8 mouse cellular contexts compared by ENCODE assay signal in the genomic region with DNA sequence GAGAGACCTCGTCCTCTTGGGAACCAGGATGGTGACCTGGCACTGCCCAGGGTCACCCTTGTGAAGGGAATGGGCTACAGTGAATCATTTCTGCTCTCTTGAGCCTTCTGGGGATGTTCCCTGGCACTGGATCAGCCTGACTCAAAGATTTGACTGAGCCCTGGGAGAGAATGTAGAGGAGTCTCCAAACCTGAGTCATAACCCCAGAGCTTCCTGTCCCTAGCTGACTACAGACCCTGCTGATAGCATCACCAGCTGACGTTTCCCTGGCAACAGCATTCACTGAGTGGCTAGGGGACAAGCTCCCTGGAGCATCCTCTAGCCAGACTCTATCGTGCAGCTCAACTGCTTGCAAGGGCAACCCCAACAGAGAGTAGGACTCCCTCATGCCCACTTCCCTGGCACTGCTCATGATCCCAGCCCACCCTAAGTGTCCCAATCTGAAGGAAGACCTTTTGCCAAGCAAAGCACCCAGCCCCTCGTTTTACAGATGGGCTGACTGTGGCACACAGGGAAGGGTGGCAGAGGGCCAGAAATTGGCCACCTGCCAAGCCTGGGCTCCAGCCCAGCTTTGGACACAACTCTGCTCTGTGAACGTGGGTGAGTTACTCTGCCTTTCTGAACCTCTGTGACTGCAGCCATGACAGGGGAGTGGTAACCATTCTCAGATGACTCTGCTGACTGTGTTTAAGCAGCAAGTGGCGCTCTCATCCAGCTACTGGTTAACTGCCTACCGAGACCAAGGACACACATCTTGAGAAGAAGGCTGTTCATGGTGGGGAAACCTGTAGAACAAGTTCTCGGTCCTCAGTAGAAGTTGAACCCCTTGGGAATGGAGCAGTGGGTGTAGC. TPM values are rescaled to one million over a fixed set of nuclear protein-coding genes. Genes with fewer than 3 reads are reported as not detected.
DNase-seq lines count a peak whose midpoint lies in the region; ATAC-seq and TF ChIP-seq lines count a peak whose summit lies in the region.

No protein-coding gene starts in this region.

- WGBS in forebrain, embryonic 13.5 days = 52% methylated on average over 8 of the region's 8 CpGs
- 61% methylated on average over 8 of the region's 8 CpGs for WGBS in forebrain, embryonic 12.5 days
- WGBS in kidney, postnatal 0 days = 55% methylated on average over 8 of the region's 8 CpGs
- WGBS in neural tube, embryonic 14.5 days = 50% methylated on average over 8 of the region's 8 CpGs

- no peak overlapping the region for H3K27ac ChIP-seq in forebrain, embryonic 13.5 days
- no peak overlapping the region for H3K27ac ChIP-seq in forebrain, embryonic 12.5 days
- no peak overlapping the region for H3K27ac ChIP-seq in kidney, postnatal 0 days
- H3K27ac ChIP-seq in neural tube, embryonic 14.5 days (ENCODE audit: low read depth, low read length) = no peak overlapping the region

- H3K27me3 ChIP-seq in forebrain, embryonic 13.5 days = no peaks in the 10 kb centered on the region
- peaks cover 11% of the 10 kb centered on the region; the same call in 1 of the 2 replicates for H3K27me3 ChIP-seq in forebrain, embryonic 12.5 days
- H3K27me3 ChIP-seq in kidney, postnatal 0 days (ENCODE audit: insufficient read depth, low read length) = no peaks in the 10 kb centered on the region
- no peaks in the 10 kb centered on the region for H3K27me3 ChIP-seq in neural tube, embryonic 14.5 days (ENCODE audit: control insufficient read depth, insufficient read depth, low read length)

- DNase-seq in urinary bladder, postnatal 25 days (ENCODE audit: low spot score) = peak; percentile 26
- DNase-seq in urinary bladder, postnatal 10 days (ENCODE audit: low spot score) = no peak
- DNase-seq in gastrocnemius, adult 8-10 months (ENCODE audit: low spot score in 2 of 2) = peak; percentile 39 to 53
- DNase-seq in kidney, postnatal 0 days (ENCODE audit: low spot score) = no peak
- no peak for DNase-seq in spleen, postnatal 4 days (ENCODE audit: low spot score in 2 of 2)

- no peaks in the 10 kb centered on the region for H3K9me3 ChIP-seq in forebrain, embryonic 13.5 days (replicated peaks)
- H3K9me3 ChIP-seq in forebrain, embryonic 12.5 days = no peaks in the 10 kb centered on the region
- no peaks in the 10 kb centered on the region for H3K9me3 ChIP-seq in kidney, postnatal 0 days (replicated peaks; ENCODE audit: low read length)
- no peaks in the 10 kb centered on the region for H3K9me3 ChIP-seq in neural tube, embryonic 14.5 days (ENCODE audit: control insufficient read depth, low read length)

- ATAC-seq in forebrain, embryonic 13.5 days = peak; percentile 30; the same call in 1 of the 2 replicates
- no peak for ATAC-seq in forebrain, embryonic 12.5 days (ENCODE audit: low FRiP score)
- ATAC-seq in kidney, postnatal 0 days (replicated peaks; ENCODE audit: low FRiP score, low read depth) = no peak; the same call in 1 of the 2 replicates
- peak; percentile 72 for ATAC-seq in neural tube, embryonic 14.5 days (ENCODE audit: low read depth)

- peak; percentile 30; the same call in 1 of the 2 replicates for TF ChIP-seq CTCF in kidney, postnatal 0 days (IDR thresholded peaks at IDR 0.05; ENCODE audit: low read depth)

- peaks cover 18% of the 10 kb centered on the region for H3K4me1 ChIP-seq in forebrain, embryonic 13.5 days
- peaks cover 20% of the 10 kb centered on the region for H3K4me1 ChIP-seq in forebrain, embryonic 12.5 days
- H3K4me1 ChIP-seq in kidney, postnatal 0 days (replicated peaks; ENCODE audit: insufficient read depth, low read length) = peaks cover 14% of the 10 kb centered on the region
- H3K4me1 ChIP-seq in neural tube, embryonic 14.5 days (ENCODE audit: control insufficient read depth, insufficient read depth, low read length) = 0 out of 2 replicates have a peak, but pooled peaks cover 3% of the 10 kb centered on the region

- H3K4me3 ChIP-seq in forebrain, embryonic 13.5 days = no peak overlapping the region
- H3K4me3 ChIP-seq in forebrain, embryonic 12.5 days (replicated peaks) = no peak overlapping the region
- H3K4me3 ChIP-seq in kidney, postnatal 0 days (replicated peaks; ENCODE audit: low read depth, low read length) = no peak overlapping the region
- H3K4me3 ChIP-seq in neural tube, embryonic 14.5 days (ENCODE audit: low read depth, low read length) = no peak overlapping the region

- no peak overlapping the region for H3K4me2 ChIP-seq in forebrain, embryonic 13.5 days
- no peak overlapping the region for H3K4me2 ChIP-seq in forebrain, embryonic 12.5 days
- no peak overlapping the region for H3K4me2 ChIP-seq in kidney, postnatal 0 days (ENCODE audit: low read length)
- H3K4me2 ChIP-seq in neural tube, embryonic 14.5 days (ENCODE audit: low read depth, low read length) = no peak overlapping the region

- no peak overlapping the region for H3K9ac ChIP-seq in forebrain, embryonic 13.5 days
- no peak overlapping the region for H3K9ac ChIP-seq in forebrain, embryonic 12.5 days
- no peak overlapping the region for H3K9ac ChIP-seq in kidney, postnatal 0 days (ENCODE audit: low read depth, low read length)
- no peak overlapping the region for H3K9ac ChIP-seq in neural tube, embryonic 14.5 days (replicated peaks; ENCODE audit: low read depth, low read length)

- H3K36me3 ChIP-seq in forebrain, embryonic 13.5 days (ENCODE audit: poor library complexity, severe bottlenecking) = no peaks in the 10 kb centered on the region
- H3K36me3 ChIP-seq in forebrain, embryonic 12.5 days (replicated peaks) = no peaks in the 10 kb centered on the region
- H3K36me3 ChIP-seq in kidney, postnatal 0 days (ENCODE audit: insufficient read depth, low read length) = no peaks in the 10 kb centered on the region
- no peaks in the 10 kb centered on the region for H3K36me3 ChIP-seq in neural tube, embryonic 14.5 days (ENCODE audit: control insufficient read depth, insufficient read depth, low read length)

RNA-seq across cellular contexts. Expression of a gene that starts 10.9 kb away (rescaled TPM):
- 2.0 and 2.4 TPM in 2 replicates for polyA plus RNA-seq in forebrain, embryonic 13.5 days (2015; fragmentation: Nextera tagmentation; extraction: Ambion mirVana)
- 2.4 and 3.7 TPM in 2 replicates for polyA plus RNA-seq in forebrain, embryonic 12.5 days (2016; fragmentation: Nextera tagmentation; extraction: Ambion mirVana)
- total RNA-seq in gastrocnemius, adult 8-10 months (2022) = 10 to 100 TPM; 33.6 to 41.0 (median 36.0) TPM
- 13.4 and 14.0 TPM in 2 replicates for polyA plus RNA-seq in kidney, postnatal 0 days (2015; fragmentation: Nextera tagmentation; extraction: Ambion mirVana)
- 2.1 and 2.2 TPM in 2 replicates for polyA plus RNA-seq in neural tube, embryonic 14.5 days (2014; fragmentation: Nextera tagmentation; extraction: Ambion mirVana)

RNA-seq across cellular contexts. Expression of a gene that starts 17.1 kb away (rescaled TPM):
- 6.2 and 7.3 TPM in 2 replicates for polyA plus RNA-seq in forebrain, embryonic 13.5 days (2015; fragmentation: Nextera tagmentation; extraction: Ambion mirVana)
- polyA plus RNA-seq in forebrain, embryonic 12.5 days (2016; fragmentation: Nextera tagmentation; extraction: Ambion mirVana) = 4.5 and 6.0 TPM in 2 replicates
- 10 to 100 TPM in 3 of 4 experiments, 1 to 10 TPM in 1; 5.1 to 61.2 (median 22.7) TPM for total RNA-seq in gastrocnemius, adult 8-10 months (2022)
- 26.2 and 30.5 TPM in 2 replicates for polyA plus RNA-seq in kidney, postnatal 0 days (2015; fragmentation: Nextera tagmentation; extraction: Ambion mirVana)
- 5.4 and 7.7 TPM in 2 replicates for polyA plus RNA-seq in neural tube, embryonic 14.5 days (2014; fragmentation: Nextera tagmentation; extraction: Ambion mirVana)

RNA-seq across cellular contexts. Expression of a gene that starts 47.0 kb away (rescaled TPM):
- 14.4 and 16.1 TPM in 2 replicates for polyA plus RNA-seq in forebrain, embryonic 13.5 days (2015; fragmentation: Nextera tagmentation; extraction: Ambion mirVana)
- polyA plus RNA-seq in forebrain, embryonic 12.5 days (2016; fragmentation: Nextera tagmentation; extraction: Ambion mirVana) = 12.3 and 13.8 TPM in 2 replicates
- total RNA-seq in gastrocnemius, adult 8-10 months (2022) = under 1 TPM in 3 of 4 experiments, not detected in 1; 0.13 to 0.32 (median 0.19) TPM
- polyA plus RNA-seq in kidney, postnatal 0 days (2015; fragmentation: Nextera tagmentation; extraction: Ambion mirVana) = 0.20 and 0.37 TPM in 2 replicates
- 31.5 and 35.4 TPM in 2 replicates for polyA plus RNA-seq in neural tube, embryonic 14.5 days (2014; fragmentation: Nextera tagmentation; extraction: Ambion mirVana)

RNA-seq across cellular contexts. Expression of a gene that starts 59.4 kb away (rescaled TPM):
- polyA plus RNA-seq in forebrain, embryonic 13.5 days (2015; fragmentation: Nextera tagmentation; extraction: Ambion mirVana) = 13.3 and 13.9 TPM in 2 replicates
- polyA plus RNA-seq in forebrain, embryonic 12.5 days (2016; fragmentation: Nextera tagmentation; extraction: Ambion mirVana) = 10.3 and 12.0 TPM in 2 replicates
- total RNA-seq in gastrocnemius, adult 8-10 months (2022) = 10 to 100 TPM in 3 of 4 experiments, 1 to 10 TPM in 1; 9.6 to 16.3 (median 11.7) TPM
- polyA plus RNA-seq in kidney, postnatal 0 days (2015; fragmentation: Nextera tagmentation; extraction: Ambion mirVana) = 10.1 and 11.5 TPM in 2 replicates
- polyA plus RNA-seq in neural tube, embryonic 14.5 days (2014; fragmentation: Nextera tagmentation; extraction: Ambion mirVana) = 15.8 and 20.1 TPM in 2 replicates

Comparison
In these comparisons a context has a peak if more than half of its experiments do, and no peak if none do; other contexts are left out.
1. ATAC-seq: peak in forebrain, embryonic 13.5 days (single experiment) and neural tube, embryonic 14.5 days (single experiment); none in forebrain, embryonic 12.5 days (single experiment) and kidney, postnatal 0 days (single experiment).
2. DNase-seq: peak in urinary bladder, postnatal 25 days (single experiment) and gastrocnemius, adult 8-10 months (2 of 2); none in urinary bladder, postnatal 10 days (single experiment), kidney, postnatal 0 days (single experiment) and spleen, postnatal 4 days (0 of 2).